Mouse (Mus musculus) layer of hippocampus, adult 8-10 months (tissue): ENCODE data around the gene Shank3. TPM values are rescaled to one million over a fixed set of nuclear protein-coding genes. Genes with fewer than 3 reads are reported as not detected.

Source experiments
- DNase-seq, 2 experiments: peaks; one replicate each; pipeline ENCODE4 v3.0.0; 2022; ENCODE audit warnings: low spot score in 2 of 2
- total RNA-seq, 4 experiments: library from RNA; stranded (reverse); gene quantifications; 2 replicates each; pipeline ENCODE4 v1.2.4; 2022

Shank3 gene
- total RNA-seq, 4 experiments from 2014 or later, result 208 to 231 (median 223) TPM

- no peak for DNase-seq
Measured at GRCm38 (mm10) chr15:89476475-89476815, 23.0 kb upstream of the Shank3 start.

- DNase-seq, result no peak
Measured at GRCm38 (mm10) chr15:89477091-89477491, 22.3 kb upstream of the Shank3 start, which contains the start of gene Arsa. Gene Arsa, minus strand, starts transcription at chr15:89477425.

GRCm38 (mm10) chr15:89477806-89478205 lies 21.6 kb upstream of the Shank3 start:
- DNase-seq, result no peak

GRCm38 (mm10) chr15:89478622-89479021 lies 20.8 kb upstream of the Shank3 start:
- DNase-seq, result no peak

- DNase-seq, result no peak
Measured at GRCm38 (mm10) chr15:89480584-89480983, 18.8 kb upstream of the Shank3 start.

- no peak for DNase-seq
Measured at GRCm38 (mm10) chr15:89488182-89488581, 11.2 kb upstream of the Shank3 start.

GRCm38 (mm10) chr15:89488611-89489117 lies 10.8 kb upstream of the Shank3 start:
- no peak for DNase-seq

GRCm38 (mm10) chr15:89494970-89495369 lies 4.5 kb upstream of the Shank3 start:
- no peak for DNase-seq

GRCm38 (mm10) chr15:89496131-89496530 lies 3.3 kb upstream of the Shank3 start:
- no peak for DNase-seq

- DNase-seq, result no peak
Measured at GRCm38 (mm10) chr15:89496841-89497240, 2.6 kb upstream of the Shank3 start.

GRCm38 (mm10) chr15:89497391-89498048 lies 1.9 kb upstream of the Shank3 start:
- no peak for DNase-seq

- DNase-seq, result peak in 1 of 2 experiments; percentile 79
Measured at GRCm38 (mm10) chr15:89498049-89498960, 1.1 kb upstream of the Shank3 start.

GRCm38 (mm10) chr15:89499784-89500220 lies 379 bp downstream of the Shank3 start:
- no peak for DNase-seq

- no peak for DNase-seq
Measured at GRCm38 (mm10) chr15:89500221-89500791, 883 bp downstream of the Shank3 start.

GRCm38 (mm10) chr15:89501321-89501720 lies 1.9 kb downstream of the Shank3 start:
- DNase-seq, result no peak

GRCm38 (mm10) chr15:89504838-89505237 lies 5.4 kb downstream of the Shank3 start:
- no peak for DNase-seq

- DNase-seq, result no peak
Measured at GRCm38 (mm10) chr15:89507751-89508150, 8.3 kb downstream of the Shank3 start.

- no peak for DNase-seq
Measured at GRCm38 (mm10) chr15:89512679-89513078, 13.3 kb downstream of the Shank3 start.

GRCm38 (mm10) chr15:89521951-89522350 lies 22.5 kb downstream of the Shank3 start:
- DNase-seq, result no peak

GRCm38 (mm10) chr15:89522566-89523282 lies 23.3 kb downstream of the Shank3 start:
- no peak for DNase-seq

- no peak for DNase-seq
Measured at GRCm38 (mm10) chr15:89523283-89523832, 23.9 kb downstream of the Shank3 start.
